Mouse (Mus musculus) limb, embryonic 14.5 days (tissue): ENCODE measurements around the gene Ambra1. TPM values are rescaled to one million over a fixed set of nuclear protein-coding genes. Genes with fewer than 3 reads are reported as not detected.

Source experiments
- ATAC-seq: fragments of 200-750 bp; cut with Nextera tagmentation; 2 replicates; pipeline ENCODE4 v1.8.0; 2017; ENCODE audit warnings: low read depth, moderate number of reproducible peaks, moderate TSS enrichment; ENCODE audit not compliant: low FRiP score
- DNase-seq: peaks from one replicate; pipeline ENCODE4 v3.0.0-alpha.2; 2015; ENCODE audit warnings: low spot score
- H3K27ac ChIP-seq: fragments of 300-500 bp; sonication (generic); replicated peaks from 2 replicates; pipeline ENCODE4 v1.5.1; 2014; ENCODE audit warnings: low read depth, mild to moderate bottlenecking, low read length, moderate library complexity, mixed read lengths
- H3K27me3 ChIP-seq: fragments of 300-500 bp; sonication (generic); 2 replicates; pipeline ENCODE4 v1.6.1; 2014; ENCODE audit warnings: low read length, mixed read lengths; ENCODE audit not compliant: control insufficient read depth, insufficient read depth
- H3K36me3 ChIP-seq: fragments of 300-500 bp; sonication (generic); 2 replicates; pipeline ENCODE4 v1.6.1; 2014; ENCODE audit warnings: mild to moderate bottlenecking, low read length, moderate library complexity, mixed read lengths; ENCODE audit not compliant: control insufficient read depth, insufficient read depth
- H3K4me1 ChIP-seq: fragments of 300-500 bp; sonication (generic); 2 replicates; pipeline ENCODE4 v1.6.1; 2014; ENCODE audit warnings: antibody characterized with exemption, low read length, mixed read lengths; ENCODE audit not compliant: control insufficient read depth, insufficient read depth
- H3K4me2 ChIP-seq: fragments of 300-500 bp; sonication (generic); replicated peaks from 2 replicates; pipeline ENCODE4 v1.6.1; 2014; ENCODE audit warnings: low read depth, mild to moderate bottlenecking, low read length, moderate library complexity; ENCODE audit not compliant: severe bottlenecking
- H3K4me3 ChIP-seq: fragments of 300-500 bp; sonication (generic); replicated peaks from 2 replicates; pipeline ENCODE4 v1.5.1; 2014; ENCODE audit warnings: low read length
- H3K9ac ChIP-seq: fragments of 300-500 bp; sonication (generic); 2 replicates; pipeline ENCODE4 v1.6.1; 2014; ENCODE audit warnings: mild to moderate bottlenecking, low read depth, low read length, moderate library complexity; ENCODE audit not compliant: severe bottlenecking
- H3K9me3 ChIP-seq: fragments of 300-500 bp; sonication (generic); 2 replicates; pipeline ENCODE4 v1.6.1; 2016; ENCODE audit warnings: low read length; ENCODE audit not compliant: control insufficient read depth
- POLR2A ChIP-seq: fragments of 200-500 bp; IDR thresholded peaks from 2 replicates; pipeline ENCODE4 v1.8.0; 2012; ENCODE audit warnings: inconsistent platforms, mild to moderate bottlenecking, moderate library complexity, borderline replicate concordance; ENCODE audit not compliant: insufficient read depth, insufficient read length; ENCODE audit errors: extremely low read depth
- WGBS: fragments of 180-500 bp; shearing (Covaris S2); extraction: QIAGEN DNeasy Blood & Tissue Kit; methylation state at CpG from one replicate; pipeline ENCODE4 v1.1.7; 2014; 5-methylcytosine and 5-hydroxymethylcytosine counted together
- polyA plus RNA-seq, 2 experiments: library from polyadenylated mRNA; depleted of rRNA in 1 of 2; stranded (reverse) in 1 of 2; unstranded in 1 of 2; fragments of >200 nt; fragmentation: Nextera tagmentation in 1 of 2; extraction: Ambion mirVana in 1 of 2; gene quantifications; 2 replicates each; pipeline versions ENCODE4 v1.2.1 to v1.2.3; 2012 to 2014

Ambra1 gene
- polyA plus RNA-seq, 2 experiments: 16.4 to 23.4 TPM

DNA sequence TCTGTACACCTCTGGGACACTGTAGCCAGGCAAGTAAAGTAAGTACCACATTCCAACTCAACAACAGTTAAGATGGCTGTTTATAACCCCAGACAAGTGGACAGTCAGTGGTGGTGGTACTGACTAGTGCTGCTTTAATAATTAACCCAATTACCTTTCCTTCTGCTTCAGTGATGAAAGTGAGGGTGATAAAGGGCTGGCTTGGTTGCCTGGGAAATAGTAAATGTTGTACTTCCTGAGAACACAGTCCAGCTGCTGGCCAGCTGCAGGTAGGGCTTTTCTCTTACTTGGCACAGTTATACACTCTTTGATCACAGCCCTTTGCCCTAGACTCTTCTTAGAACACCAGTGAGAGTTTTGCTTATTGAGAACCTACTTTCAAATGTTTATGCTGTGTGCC lies 102.3 kb downstream of the Ambra1 start:
- H3K9ac ChIP-seq: no peak overlapping the region
- no peak for TF ChIP-seq POLR2A
- no peaks in the 10 kb centered on the region for H3K9me3 ChIP-seq
- H3K4me2 ChIP-seq: no peak overlapping the region
- DNase-seq (no peak), ATAC-seq (no peak)
- H3K36me3 ChIP-seq: no peaks in the 10 kb centered on the region
- H3K4me1 ChIP-seq: no peaks in the 10 kb centered on the region
- no peak overlapping the region for H3K27ac ChIP-seq
- no peak overlapping the region for H3K4me3 ChIP-seq
- no peaks in the 10 kb centered on the region for H3K27me3 ChIP-seq

DNA sequence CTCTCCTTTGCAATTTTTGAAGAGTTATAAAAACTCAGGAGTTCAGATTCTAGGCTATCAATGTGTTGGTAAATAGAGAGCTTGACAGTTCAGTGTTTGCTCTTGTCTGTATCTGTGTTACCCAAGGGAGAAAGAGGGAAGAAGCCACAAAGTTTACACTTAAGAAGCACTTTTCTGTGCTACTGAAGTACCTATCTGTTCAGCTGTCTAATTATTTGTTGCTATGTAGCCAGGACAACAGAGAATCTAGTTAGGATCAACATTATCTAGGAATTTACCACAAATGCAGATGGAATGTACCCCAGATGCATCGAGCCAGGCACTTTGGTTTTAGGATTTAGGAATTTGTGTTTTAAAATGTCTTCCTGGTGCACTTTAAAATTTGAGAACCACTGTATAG lies 104.3 kb downstream of the Ambra1 start:
- no peaks in the 10 kb centered on the region for H3K36me3 ChIP-seq
- no peak overlapping the region for H3K4me2 ChIP-seq
- 67% methylated on average over 1 of the region's 1 CpGs for WGBS
- no peak overlapping the region for H3K9ac ChIP-seq
- no peaks in the 10 kb centered on the region for H3K4me1 ChIP-seq
- no peaks in the 10 kb centered on the region for H3K27me3 ChIP-seq
- no peak for TF ChIP-seq POLR2A
- H3K27ac ChIP-seq: no peak overlapping the region
- DNase-seq (no peak), ATAC-seq (no peak)
- no peaks in the 10 kb centered on the region for H3K9me3 ChIP-seq
- H3K4me3 ChIP-seq: no peak overlapping the region

GRCm38 (mm10) chr2:91835031-91835430 lies 105.1 kb downstream of the Ambra1 start:
- 50% methylated on average over 1 of the region's 1 CpGs for WGBS
- Histone ChIP-seq H3K27me3 (no peaks in the 10 kb centered on the region), H3K9me3 (no peaks in the 10 kb centered on the region), H3K9ac (no peak overlapping the region), H3K36me3 (no peaks in the 10 kb centered on the region), H3K4me3 (no peak overlapping the region), H3K4me2 (no peak overlapping the region), H3K27ac (no peak overlapping the region), H3K4me1 (no peaks in the 10 kb centered on the region)
- no peak for TF ChIP-seq POLR2A
- DNase-seq (no peak), ATAC-seq (no peak)

- H3K9me3 ChIP-seq: no peaks in the 10 kb centered on the region
- no peak overlapping the region for H3K27ac ChIP-seq
- no peaks in the 10 kb centered on the region for H3K4me1 ChIP-seq
- no peak for TF ChIP-seq POLR2A
- WGBS: 90% methylated on average over 3 of the region's 3 CpGs
- no peak overlapping the region for H3K4me3 ChIP-seq
- no peak for DNase-seq
- H3K4me2 ChIP-seq: no peak overlapping the region
- no peaks in the 10 kb centered on the region for H3K36me3 ChIP-seq
- no peak for ATAC-seq
- no peaks in the 10 kb centered on the region for H3K27me3 ChIP-seq
- H3K9ac ChIP-seq: no peak overlapping the region
Measured at GRCm38 (mm10) chr2:91835631-91836030, 105.7 kb downstream of the Ambra1 start.

- H3K4me3 ChIP-seq: no peak overlapping the region
- no peaks in the 10 kb centered on the region for H3K36me3 ChIP-seq
- WGBS: 79% methylated on average over 1 of the region's 1 CpGs
- H3K9ac ChIP-seq: no peak overlapping the region
- no peak overlapping the region for H3K4me2 ChIP-seq
- DNase-seq: no peak
- H3K27ac ChIP-seq: no peak overlapping the region
- no peaks in the 10 kb centered on the region for H3K9me3 ChIP-seq
- ATAC-seq: no peak
- TF ChIP-seq POLR2A: no peak
- no peaks in the 10 kb centered on the region for H3K27me3 ChIP-seq
- no peaks in the 10 kb centered on the region for H3K4me1 ChIP-seq
Measured at GRCm38 (mm10) chr2:91844085-91844484, 114.2 kb downstream of the Ambra1 start.
